Mouse (Mus musculus) G1E (cell line): Measurements from ENCODE around the gene Polr2a.

Source experiments
- CTCF ChIP-seq: IDR thresholded peaks from 2 replicates; pipeline ENCODE4 v1.5.1; 2012; ENCODE audit warnings: low read depth, low read length, inconsistent platforms, mixed read lengths
- GATA1 ChIP-seq: IDR thresholded peaks from 2 replicates; pipeline ENCODE4 v1.6.1; 2012; ENCODE audit warnings: borderline replicate concordance, low read length, inconsistent platforms, mixed read lengths
- TAL1 ChIP-seq: conservative IDR thresholded peaks from 2 replicates; pipeline ENCODE4 v1.6.1; 2012; ENCODE audit warnings: low read depth, low read length, inconsistent platforms, mixed read lengths

GRCm38 (mm10) chr11:69767625-69767909, 9.1 kb upstream of the Polr2a start:
- no peak for TF ChIP-seq CTCF
- TF ChIP-seq TAL1, result no peak
- no peak for TF ChIP-seq GATA1
